Mouse (Mus musculus) cerebellum, postnatal 4 days (tissue): ENCODE measurements around the gene Tbc1d19.

Experiments
- DNase-seq, 2 experiments: peaks; one replicate each; pipeline ENCODE4 v3.0.0; 2022; ENCODE audit warnings: low spot score in 2 of 2, mixed read lengths in 1 of 2

The Tbc1d19 gene

DNA sequence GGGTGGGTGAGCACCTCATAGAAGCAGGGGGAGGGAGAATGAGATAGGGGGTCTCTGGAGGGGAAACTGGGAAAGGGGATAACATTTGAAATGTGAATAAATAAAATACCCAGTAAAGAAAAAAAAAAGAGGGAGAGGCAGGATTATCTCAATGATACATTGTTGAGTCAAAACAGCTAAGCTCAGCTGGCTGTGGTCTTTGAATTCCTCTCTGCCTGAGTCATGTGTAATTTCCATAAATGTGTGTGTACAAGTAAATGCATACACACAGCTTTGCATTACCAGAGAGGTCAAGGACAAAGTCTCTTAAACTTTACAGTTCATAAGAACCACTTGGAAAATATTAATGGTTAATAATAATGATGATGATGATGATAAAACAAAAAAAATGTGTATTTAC lies 143.8 kb downstream of the Tbc1d19 start:
- no peak for DNase-seq
